Mouse (Mus musculus): ENCODE results near the gene Smoc1.

DNA sequence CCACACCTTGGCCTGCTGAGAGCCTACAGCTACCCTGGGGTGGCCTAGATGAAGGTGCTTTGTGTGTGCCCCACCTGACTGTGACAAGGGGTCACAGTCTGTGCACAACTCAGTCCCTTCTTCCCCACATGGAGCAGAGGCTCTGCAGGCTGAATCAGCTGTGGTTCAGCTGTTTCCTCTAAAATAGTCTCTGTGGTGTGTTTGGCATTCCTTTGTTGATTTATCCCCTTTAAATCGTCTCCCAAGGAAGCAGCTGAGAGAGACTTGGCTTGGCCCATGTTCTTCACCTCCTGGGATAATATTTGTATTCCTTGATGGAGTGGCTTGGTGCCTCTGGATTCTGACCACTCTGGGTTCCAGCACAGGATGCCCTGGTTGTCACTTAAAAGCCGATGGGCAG is 125.5 kb downstream of the Smoc1 start:
- TF ChIP-seq CTCF (IDR thresholded peaks at IDR 0.05; ENCODE audit: control insufficient read depth, insufficient read depth, insufficient replicate concordance, low read depth, low read length) (no peak), POLR2A (IDR thresholded peaks at IDR 0.05; ENCODE audit: control insufficient read depth, low read depth, low read length) (no peak)

Data from testis, adult 2 months (tissue).